Mouse (Mus musculus) CH12.LX (cell line): Measurements from ENCODE around the gene Focad.

Source experiments
- CTCF ChIP-seq, 2 experiments: IDR thresholded peaks in 1 of 2; conservative IDR thresholded peaks in 1 of 2; 2 replicates each; pipeline ENCODE4 v1.5.1; 2011 to 2012; ENCODE audit warnings: low read depth in 2 of 2, low read length in 2 of 2, improper control_type of control experiment in 1 of 2, inconsistent platforms in 1 of 2, mild to moderate bottlenecking in 1 of 2, moderate library complexity in 1 of 2
- ELF1 ChIP-seq: IDR thresholded peaks from 2 replicates; pipeline ENCODE4 v1.6.1; 2014; ENCODE audit warnings: low read depth, mild to moderate bottlenecking, inconsistent platforms, low read length, improper control_type of control experiment
- EP300 ChIP-seq: IDR thresholded peaks from 2 replicates; pipeline ENCODE4 v1.6.1; 2011; ENCODE audit warnings: low read length, improper control_type of control experiment
- MAX ChIP-seq: IDR thresholded peaks from 2 replicates; pipeline ENCODE4 v1.6.1; 2011; ENCODE audit warnings: low read length, improper control_type of control experiment
- MAZ ChIP-seq: IDR thresholded peaks from 2 replicates; pipeline ENCODE4 v1.6.1; 2012; ENCODE audit warnings: low read depth, mild to moderate bottlenecking, inconsistent platforms, low read length, improper control_type of control experiment, moderate library complexity
- MXI1 ChIP-seq: IDR thresholded peaks from 2 replicates; pipeline ENCODE4 v1.6.1; 2011; ENCODE audit warnings: mild to moderate bottlenecking, low read depth, low read length, improper control_type of control experiment
- POLR2A ChIP-seq: IDR thresholded peaks from 2 replicates; pipeline ENCODE4 v1.6.1; 2011; ENCODE audit warnings: low read depth, mild to moderate bottlenecking, improper control_type of control experiment, low read length
- RCOR1 ChIP-seq: conservative IDR thresholded peaks from 2 replicates; pipeline ENCODE4 v1.6.1; 2012; ENCODE audit warnings: low read depth, mild to moderate bottlenecking, inconsistent platforms, low read length, improper control_type of control experiment
- SMC3 ChIP-seq: IDR thresholded peaks from 2 replicates; pipeline ENCODE4 v1.6.1; 2011; ENCODE audit warnings: low read depth, low read length, improper control_type of control experiment
- UBTF ChIP-seq: IDR thresholded peaks from 2 replicates; pipeline ENCODE4 v1.6.1; 2012; ENCODE audit warnings: low read depth, mild to moderate bottlenecking, inconsistent platforms, low read length, improper control_type of control experiment, moderate library complexity

DNA sequence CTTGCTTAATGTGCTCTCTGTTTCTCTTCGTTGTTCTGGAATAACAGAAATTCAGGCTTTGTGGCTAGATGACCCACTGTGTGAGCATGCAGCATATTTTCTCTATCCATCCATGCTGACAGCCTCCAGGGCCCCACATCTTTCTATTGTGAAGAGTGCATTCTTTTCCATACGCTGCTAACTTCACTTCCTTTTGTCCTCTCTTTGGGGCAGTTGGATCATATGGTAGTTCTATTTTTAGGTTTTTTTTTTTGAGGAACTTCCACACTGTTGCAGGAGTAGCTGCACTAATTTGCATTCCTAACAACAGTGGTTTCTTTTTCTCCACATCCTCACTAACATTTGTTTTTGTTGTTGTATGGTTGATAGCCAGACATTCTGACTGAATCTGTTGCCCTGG lies 320.6 kb downstream of the Focad start:
- no peak for TF ChIP-seq CTCF (conservative IDR thresholded peaks at IDR 0.05 in 1 of 2, IDR thresholded peaks at IDR 0.05 in 1 of 2; ENCODE audit: low read depth in 2 of 2, low read length in 2 of 2)
- no peak for TF ChIP-seq ELF1
- no peak for TF ChIP-seq POLR2A
- no peak for TF ChIP-seq UBTF
- no peak for TF ChIP-seq SMC3
- TF ChIP-seq EP300: no peak
- no peak for TF ChIP-seq MXI1
- no peak for TF ChIP-seq RCOR1
- TF ChIP-seq MAX: no peak
- TF ChIP-seq MAZ: no peak
